Mouse (Mus musculus): ENCODE measurements around the gene Atxn7l3b. TPM values are rescaled to one million over a fixed set of nuclear protein-coding genes. Genes with fewer than 3 reads are reported as not detected.
"Not testable (repeated sequence)": the region's sequence is repeated elsewhere in the genome, so short reads cannot be mapped to it uniquely, and the experiment has no call there.

Gene Atxn7l3b
- 45.9 and 49.5 TPM in 2 replicates for total RNA-seq (2014; rRNA removed)
- polyA plus RNA-seq (2012; rRNA removed) = 29.3 and 34.4 TPM in 2 replicates

DNA sequence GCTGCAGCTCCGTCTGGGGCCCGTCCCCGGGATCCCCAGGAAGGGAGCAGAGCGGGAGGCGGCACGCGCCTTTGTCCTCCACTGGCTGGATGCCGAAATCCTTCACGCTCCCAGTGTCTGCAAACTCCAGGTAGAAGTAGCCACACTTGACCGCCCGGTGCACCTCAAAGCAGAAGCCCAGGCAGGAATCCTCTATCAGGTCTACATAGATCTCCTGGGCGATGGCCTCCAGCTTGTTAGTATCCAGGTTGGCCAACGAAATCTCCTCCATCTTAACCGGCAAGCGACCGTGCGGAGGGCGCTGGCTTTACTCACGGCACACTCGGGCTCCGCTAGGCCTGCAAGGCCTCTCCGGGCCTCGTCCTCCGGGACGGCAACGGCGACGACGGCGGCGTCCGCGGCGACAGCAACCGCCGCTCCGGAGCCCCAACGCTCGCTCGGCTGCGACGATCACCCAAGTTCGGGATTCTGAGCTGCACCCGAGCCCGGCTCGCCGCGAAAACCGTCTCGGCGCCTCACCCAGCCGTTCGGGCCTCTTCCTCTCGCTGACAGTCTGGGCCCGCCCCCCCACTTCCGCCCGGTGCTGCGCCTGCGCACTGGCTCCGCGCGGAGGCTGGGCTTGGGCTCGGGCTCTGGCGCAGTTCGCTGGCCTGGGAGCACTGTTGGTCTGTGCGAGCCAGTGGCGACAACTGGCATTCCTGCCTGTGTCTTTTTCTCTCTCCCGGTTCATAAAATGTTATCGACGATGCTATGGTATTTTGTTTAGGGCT, at the start of gene Atxn7l3b:
Gene Atxn7l3b (minus strand): TSS at position 550 of the 770 bp plus-strand sequence.
- H3K9ac ChIP-seq (ENCODE audit: low read depth, low read length) = peak within 1 kb of the TSS; percentile 95
- H3K27me3 ChIP-seq (ENCODE audit: control insufficient read depth, insufficient read depth, low read length) = no peaks in the 10 kb centered on the region
- peaks cover 19% of the 10 kb centered on the region for H3K4me1 ChIP-seq (ENCODE audit: control insufficient read depth, insufficient read depth, low read length)
- peak within 1 kb of the TSS; percentile 88 for H3K4me3 ChIP-seq (ENCODE audit: insufficient read depth, low read depth, low read length)
- peaks cover 18% of the 10 kb centered on the region; the same call in 1 of the 2 replicates for H3K79me2 ChIP-seq (ENCODE audit: control insufficient read depth, insufficient read depth, low read length)
- H3K27ac ChIP-seq (replicated peaks; ENCODE audit: insufficient read depth, low read depth, low read length) = peak within 1 kb of the TSS; percentile 91
- under 1% methylated on average over 67 of the region's 70 CpGs for WGBS
- TF ChIP-seq CTCF (IDR thresholded peaks at IDR 0.05; ENCODE audit: low read depth, low read length) (no peak), POLR2A (IDR thresholded peaks at IDR 0.05; ENCODE audit: extremely low read depth, insufficient read depth, low read length) (peak; percentile 85)
- peaks cover 15% of the 10 kb centered on the region; the same call in 1 of the 2 replicates for H3K36me3 ChIP-seq (ENCODE audit: control insufficient read depth, insufficient read depth, low read length)
- peak; percentile 81 for DNase-seq (ENCODE audit: extremely low read depth, low read depth, low spot score)

DNA sequence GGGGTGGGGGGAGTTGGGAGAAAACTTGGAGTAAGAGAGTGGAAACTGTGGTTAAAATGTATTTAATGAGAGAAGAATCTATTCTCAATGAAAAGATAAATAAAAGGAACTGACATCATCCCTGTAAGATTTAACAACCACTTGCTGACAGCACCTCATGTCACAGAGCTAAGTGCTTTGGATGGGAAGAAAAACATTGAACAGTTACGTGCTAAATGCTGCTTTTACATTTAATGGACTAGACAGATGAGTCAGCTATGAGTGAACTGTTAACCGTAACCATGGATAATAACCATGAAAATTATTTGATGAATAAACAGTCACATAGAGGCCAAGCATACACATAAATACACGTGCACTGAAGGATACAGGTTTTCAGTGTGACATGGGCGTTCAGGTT, 48.8 kb upstream of the Atxn7l3b start:
- Histone ChIP-seq H3K79me2 (ENCODE audit: control insufficient read depth, insufficient read depth, low read length) (no peaks in the 10 kb centered on the region), H3K27me3 (ENCODE audit: control insufficient read depth, insufficient read depth, low read length) (no peaks in the 10 kb centered on the region), H3K9ac (ENCODE audit: low read depth, low read length) (no peak overlapping the region), H3K36me3 (ENCODE audit: control insufficient read depth, insufficient read depth, low read length) (no peaks in the 10 kb centered on the region), H3K4me1 (ENCODE audit: control insufficient read depth, insufficient read depth, low read length) (peaks cover 4% of the 10 kb centered on the region; the same call in 1 of the 2 replicates), H3K27ac (replicated peaks; ENCODE audit: insufficient read depth, low read depth, low read length) (no peak overlapping the region), H3K4me3 (ENCODE audit: insufficient read depth, low read depth, low read length) (no peak overlapping the region)
- no peak for DNase-seq (ENCODE audit: extremely low read depth, low read depth, low spot score)
- TF ChIP-seq CTCF (IDR thresholded peaks at IDR 0.05; ENCODE audit: low read depth, low read length) = no peak
- TF ChIP-seq POLR2A (IDR thresholded peaks at IDR 0.05; ENCODE audit: extremely low read depth, insufficient read depth, low read length) = no peak
- WGBS = 88% methylated on average over 4 of the region's 4 CpGs

DNA sequence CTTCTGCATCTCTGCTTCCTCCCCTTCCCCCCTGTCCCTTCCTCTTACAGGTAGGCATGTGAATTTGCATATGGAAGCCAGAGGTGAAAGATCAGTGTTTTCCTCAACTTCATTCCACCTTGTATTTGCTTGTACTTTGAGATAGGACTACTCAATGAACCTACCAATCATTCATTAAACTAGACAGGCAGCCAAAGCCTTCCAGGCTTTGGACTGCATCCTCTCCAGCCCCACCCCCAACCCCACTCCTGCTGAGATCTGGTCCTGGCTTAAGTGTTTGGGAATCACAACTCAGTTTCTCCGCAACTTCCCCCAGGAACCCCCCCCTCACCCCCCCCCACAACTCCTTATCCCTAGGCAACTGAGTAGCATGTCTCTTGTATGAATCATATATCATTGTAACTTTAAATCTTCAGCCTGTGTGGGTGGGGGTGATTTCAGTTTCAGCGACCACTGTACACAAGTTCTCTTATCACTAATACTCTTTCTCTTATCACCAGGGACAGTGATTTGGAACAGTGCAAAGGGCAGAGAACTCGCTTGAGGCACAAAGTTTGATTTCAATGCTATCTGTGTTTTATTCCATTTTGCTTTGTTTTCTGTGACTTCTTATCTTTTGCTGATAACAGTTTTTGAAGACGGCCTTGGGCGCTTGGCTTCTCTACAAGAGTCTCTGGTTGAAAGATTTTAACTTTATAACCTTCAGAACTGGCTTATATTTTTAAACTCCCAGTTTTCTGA, 44.7 kb upstream of the Atxn7l3b start:
- no peaks in the 10 kb centered on the region for H3K27me3 ChIP-seq (ENCODE audit: control insufficient read depth, insufficient read depth, low read length)
- H3K79me2 ChIP-seq (ENCODE audit: control insufficient read depth, insufficient read depth, low read length) = no peaks in the 10 kb centered on the region
- H3K36me3 ChIP-seq (ENCODE audit: control insufficient read depth, insufficient read depth, low read length) = no peaks in the 10 kb centered on the region
- H3K9ac ChIP-seq (ENCODE audit: low read depth, low read length) = no peak overlapping the region
- WGBS = 4% methylated on average over 5 of the region's 5 CpGs
- no peak overlapping the region for H3K4me3 ChIP-seq (ENCODE audit: insufficient read depth, low read depth, low read length)
- peak; percentile 93 for DNase-seq (ENCODE audit: extremely low read depth, low read depth, low spot score)
- TF ChIP-seq POLR2A (IDR thresholded peaks at IDR 0.05; ENCODE audit: extremely low read depth, insufficient read depth, low read length) = no peak
- no peak for TF ChIP-seq CTCF (IDR thresholded peaks at IDR 0.05; ENCODE audit: low read depth, low read length)
- no peak overlapping the region for H3K27ac ChIP-seq (replicated peaks; ENCODE audit: insufficient read depth, low read depth, low read length)
- peaks cover 4% of the 10 kb centered on the region; the same call in 1 of the 2 replicates for H3K4me1 ChIP-seq (ENCODE audit: control insufficient read depth, insufficient read depth, low read length)

DNA sequence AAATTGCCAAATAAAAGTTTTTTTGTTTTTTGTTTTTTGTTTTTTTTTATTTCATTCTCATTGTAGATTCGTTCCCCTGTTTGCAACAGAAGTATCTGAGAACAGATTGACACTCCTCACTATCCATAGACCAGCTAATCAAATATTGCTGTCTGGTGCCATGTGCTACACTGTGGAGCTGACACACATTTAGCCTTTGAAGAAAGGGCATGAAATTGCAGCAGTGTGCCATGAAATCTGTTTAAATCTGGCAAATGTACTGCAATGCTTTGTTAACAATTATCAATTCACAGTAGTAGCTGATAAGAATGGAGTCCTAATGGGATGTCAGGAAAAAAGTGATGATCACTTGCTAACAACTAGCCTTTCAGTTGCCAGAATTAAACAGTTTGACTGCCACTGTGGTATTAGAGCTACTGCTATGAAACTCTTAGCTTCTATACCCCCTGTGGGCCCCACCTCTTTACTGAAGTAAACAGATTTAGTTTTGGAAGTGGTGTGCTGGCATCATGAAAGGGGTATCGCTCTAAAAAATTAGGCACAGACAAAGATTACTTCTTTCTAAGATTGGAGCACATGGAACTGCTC, 41.3 kb upstream of the Atxn7l3b start:
- H3K27ac ChIP-seq (replicated peaks; ENCODE audit: insufficient read depth, low read depth, low read length) = no peak overlapping the region
- H3K4me1 ChIP-seq (ENCODE audit: control insufficient read depth, insufficient read depth, low read length) = peaks cover 4% of the 10 kb centered on the region; the same call in 1 of the 2 replicates
- H3K79me2 ChIP-seq (ENCODE audit: control insufficient read depth, insufficient read depth, low read length) = no peaks in the 10 kb centered on the region
- H3K9ac ChIP-seq (ENCODE audit: low read depth, low read length) = no peak overlapping the region
- peak; percentile 28 for DNase-seq (ENCODE audit: extremely low read depth, low read depth, low spot score)
- no peak for TF ChIP-seq CTCF (IDR thresholded peaks at IDR 0.05; ENCODE audit: low read depth, low read length)
- TF ChIP-seq POLR2A (IDR thresholded peaks at IDR 0.05; ENCODE audit: extremely low read depth, insufficient read depth, low read length) = no peak
- H3K4me3 ChIP-seq (ENCODE audit: insufficient read depth, low read depth, low read length) = no peak overlapping the region
- H3K36me3 ChIP-seq (ENCODE audit: control insufficient read depth, insufficient read depth, low read length) = no peaks in the 10 kb centered on the region
- WGBS = 77% methylated on average over 2 of the region's 2 CpGs
- H3K27me3 ChIP-seq (ENCODE audit: control insufficient read depth, insufficient read depth, low read length) = no peaks in the 10 kb centered on the region

DNA sequence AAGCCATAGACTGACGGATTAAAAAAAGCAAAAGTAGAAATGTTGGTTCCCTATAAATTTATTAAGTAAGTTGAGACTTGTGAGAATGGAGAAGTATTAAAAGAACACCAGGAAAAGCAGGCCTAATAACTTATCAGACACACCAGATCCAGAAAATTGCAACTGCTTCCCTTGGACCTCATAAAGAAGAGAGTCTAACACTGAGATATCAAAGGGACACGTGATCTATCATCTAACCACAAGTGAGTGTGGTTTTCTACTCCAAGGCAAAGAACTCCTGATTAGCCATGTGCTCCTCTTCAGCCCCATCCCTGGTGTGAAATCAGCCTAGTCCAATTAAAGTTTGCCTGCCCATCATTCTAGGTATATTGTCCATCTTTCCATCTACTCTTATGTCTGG, 38.8 kb upstream of the Atxn7l3b start:
- Histone ChIP-seq H3K4me1 (ENCODE audit: control insufficient read depth, insufficient read depth, low read length) (no peaks in the 10 kb centered on the region), H3K27me3 (ENCODE audit: control insufficient read depth, insufficient read depth, low read length) (no peaks in the 10 kb centered on the region), H3K36me3 (ENCODE audit: control insufficient read depth, insufficient read depth, low read length) (no peaks in the 10 kb centered on the region), H3K9ac (ENCODE audit: low read depth, low read length) (no peak overlapping the region), H3K4me3 (ENCODE audit: insufficient read depth, low read depth, low read length) (no peak overlapping the region), H3K79me2 (ENCODE audit: control insufficient read depth, insufficient read depth, low read length) (no peaks in the 10 kb centered on the region), H3K27ac (replicated peaks; ENCODE audit: insufficient read depth, low read depth, low read length) (no peak overlapping the region)
- TF ChIP-seq CTCF (IDR thresholded peaks at IDR 0.05; ENCODE audit: low read depth, low read length) (no peak), POLR2A (IDR thresholded peaks at IDR 0.05; ENCODE audit: extremely low read depth, insufficient read depth, low read length) (no peak)
- no peak for DNase-seq (ENCODE audit: extremely low read depth, low read depth, low spot score)
- 82% methylated on average over 2 of the region's 2 CpGs for WGBS

DNA sequence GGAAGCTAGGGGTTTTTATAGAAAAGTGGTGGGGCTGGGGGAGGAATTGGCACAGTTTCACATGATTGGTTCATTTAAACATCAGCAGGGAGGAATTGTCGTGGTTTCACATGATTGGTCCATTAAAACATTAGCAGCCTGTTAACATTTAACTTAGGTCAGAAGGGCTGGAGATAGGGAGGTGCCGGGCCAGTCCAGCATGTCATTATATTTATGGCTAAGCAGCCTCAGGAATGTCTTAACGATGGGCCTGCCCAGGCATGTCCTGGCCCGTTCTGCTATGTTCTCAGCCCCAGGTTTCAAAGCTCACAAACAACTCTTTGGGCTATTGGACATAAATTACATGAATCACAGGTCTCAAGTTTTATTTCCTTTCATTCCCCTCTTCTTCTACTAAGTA, 33.4 kb upstream of the Atxn7l3b start:
- WGBS = 60% methylated on average over 4 of the region's 4 CpGs
- H3K4me1 ChIP-seq (ENCODE audit: control insufficient read depth, insufficient read depth, low read length); DNase-seq (ENCODE audit: extremely low read depth, low read depth, low spot score); H3K4me3 ChIP-seq (ENCODE audit: insufficient read depth, low read depth, low read length); H3K27ac ChIP-seq (replicated peaks; ENCODE audit: insufficient read depth, low read depth, low read length); H3K9ac ChIP-seq (ENCODE audit: low read depth, low read length); H3K79me2 ChIP-seq (ENCODE audit: control insufficient read depth, insufficient read depth, low read length); H3K36me3 ChIP-seq (ENCODE audit: control insufficient read depth, insufficient read depth, low read length); H3K27me3 ChIP-seq (ENCODE audit: control insufficient read depth, insufficient read depth, low read length): not testable (repeated sequence)
